Mouse (Mus musculus): ENCODE measurements around the gene Klf1. TPM values are rescaled to one million over a fixed set of nuclear protein-coding genes. Genes with fewer than 3 reads are reported as not detected.

Gene Klf1
- polyA plus RNA-seq, 1 experiment: 0.10 TPM

- no peaks in the 10 kb centered on the region for H3K36me3 ChIP-seq (ENCODE audit: control insufficient read depth, insufficient read depth)
- H3K4me3 ChIP-seq: peak within 1 kb of the TSS; percentile 42
- H3ac ChIP-seq (ENCODE audit: control insufficient read depth, insufficient read length): no peak within 1 kb of the TSS
- H3K79me2 ChIP-seq (ENCODE audit: control insufficient read depth, insufficient read depth): no peaks in the 10 kb centered on the region
- H3K4me2 ChIP-seq (ENCODE audit: low read depth): peak within 1 kb of the TSS; percentile 100
- TF ChIP-seq USF1 (IDR thresholded peaks at IDR 0.05; ENCODE audit: low read depth) (peak; percentile 95), POLR2A (IDR thresholded peaks at IDR 0.05; ENCODE audit: insufficient read length, low read depth) (peak; percentile 57), POLR2AphosphoS2 (IDR thresholded peaks at IDR 0.05; ENCODE audit: insufficient read length, low read depth) (peak; percentile 29), TCF3 (IDR thresholded peaks at IDR 0.05; ENCODE audit: insufficient read length, low read depth) (no peak)
- no peaks in the 10 kb centered on the region for H3K27me3 ChIP-seq (ENCODE audit: control insufficient read depth, insufficient read depth, insufficient read length)
Measured at GRCm38 (mm10) chr8:84908421-84909161, 6.9 kb downstream of the Klf1 start, which contains the start of gene Dnase2a. Gene Dnase2a, plus strand, starts transcription at chr8:84908560.

GRCm38 (mm10) chr8:84909162-84909767 lies 7.5 kb downstream of the Klf1 start:
- no peaks in the 10 kb centered on the region for H3K79me2 ChIP-seq (ENCODE audit: control insufficient read depth, insufficient read depth)
- TF ChIP-seq TCF12 (IDR thresholded peaks at IDR 0.05; ENCODE audit: insufficient read depth, poor library complexity, severe bottlenecking): no peak
- no peak for TF ChIP-seq MYOG (IDR thresholded peaks at IDR 0.05; ENCODE audit: control insufficient read depth in 1 of 3, insufficient read depth in 1 of 3, insufficient read length in 2 of 3, low read depth in 2 of 3)
- TF ChIP-seq POLR2AphosphoS2 (IDR thresholded peaks at IDR 0.05; ENCODE audit: insufficient read length, low read depth): no peak
- TF ChIP-seq CEBPB (IDR thresholded peaks at IDR 0.05; ENCODE audit: insufficient read depth, poor library complexity, severe bottlenecking): no peak
- TF ChIP-seq MAX (IDR thresholded peaks at IDR 0.05; ENCODE audit: low read depth): no peak
- TF ChIP-seq E2F4 (IDR thresholded peaks at IDR 0.05; ENCODE audit: insufficient read depth): no peak
- no peak for TF ChIP-seq MYOD1 (IDR thresholded peaks at IDR 0.05; ENCODE audit: control insufficient read depth in 1 of 3, insufficient read length in 2 of 3, low read depth in 2 of 3)
- TF ChIP-seq USF1 (IDR thresholded peaks at IDR 0.05; ENCODE audit: low read depth): no peak
- TF ChIP-seq TCF3 (IDR thresholded peaks at IDR 0.05; ENCODE audit: insufficient read length, low read depth): no peak
- TF ChIP-seq REST (IDR thresholded peaks at IDR 0.05; ENCODE audit: insufficient read depth, insufficient read length): no peak
- no peak for TF ChIP-seq SRF (IDR thresholded peaks at IDR 0.05; ENCODE audit: control insufficient read depth, insufficient read length, low read depth)
- TF ChIP-seq POLR2A (IDR thresholded peaks at IDR 0.05; ENCODE audit: insufficient read length, low read depth): no peak
- peak overlapping the region; percentile 42 for H3K4me3 ChIP-seq
- no peaks in the 10 kb centered on the region for H3K36me3 ChIP-seq (ENCODE audit: control insufficient read depth, insufficient read depth)
- peak overlapping the region; percentile 83 for H3K4me2 ChIP-seq (ENCODE audit: low read depth)
- H3K27me3 ChIP-seq (ENCODE audit: control insufficient read depth, insufficient read depth, insufficient read length): no peaks in the 10 kb centered on the region
- no peak overlapping the region for H3ac ChIP-seq (ENCODE audit: control insufficient read depth, insufficient read length)

GRCm38 (mm10) chr8:84909949-84910348 lies 8.2 kb downstream of the Klf1 start:
- no peak overlapping the region for H3K4me3 ChIP-seq
- no peaks in the 10 kb centered on the region for H3K36me3 ChIP-seq (ENCODE audit: control insufficient read depth, insufficient read depth)
- H3ac ChIP-seq (ENCODE audit: control insufficient read depth, insufficient read length): no peak overlapping the region
- no peaks in the 10 kb centered on the region for H3K27me3 ChIP-seq (ENCODE audit: control insufficient read depth, insufficient read depth, insufficient read length)
- H3K79me2 ChIP-seq (ENCODE audit: control insufficient read depth, insufficient read depth): no peaks in the 10 kb centered on the region
- TF ChIP-seq SRF (IDR thresholded peaks at IDR 0.05; ENCODE audit: control insufficient read depth, insufficient read length, low read depth) (no peak), E2F4 (IDR thresholded peaks at IDR 0.05; ENCODE audit: insufficient read depth) (no peak), POLR2AphosphoS2 (IDR thresholded peaks at IDR 0.05; ENCODE audit: insufficient read length, low read depth) (no peak), USF1 (IDR thresholded peaks at IDR 0.05; ENCODE audit: low read depth) (no peak), REST (IDR thresholded peaks at IDR 0.05; ENCODE audit: insufficient read depth, insufficient read length) (no peak), TCF3 (IDR thresholded peaks at IDR 0.05; ENCODE audit: insufficient read length, low read depth) (no peak), MYOG (IDR thresholded peaks at IDR 0.05; ENCODE audit: control insufficient read depth in 1 of 3, insufficient read depth in 1 of 3, insufficient read length in 2 of 3, low read depth in 2 of 3) (no peak), MYOD1 (IDR thresholded peaks at IDR 0.05; ENCODE audit: control insufficient read depth in 1 of 3, insufficient read length in 2 of 3, low read depth in 2 of 3) (no peak), POLR2A (IDR thresholded peaks at IDR 0.05; ENCODE audit: insufficient read length, low read depth) (no peak), TCF12 (IDR thresholded peaks at IDR 0.05; ENCODE audit: insufficient read depth, poor library complexity, severe bottlenecking) (no peak), MAX (IDR thresholded peaks at IDR 0.05; ENCODE audit: low read depth) (no peak), CEBPB (IDR thresholded peaks at IDR 0.05; ENCODE audit: insufficient read depth, poor library complexity, severe bottlenecking) (no peak)
- peak overlapping the region; percentile 83 for H3K4me2 ChIP-seq (ENCODE audit: low read depth)

DNA sequence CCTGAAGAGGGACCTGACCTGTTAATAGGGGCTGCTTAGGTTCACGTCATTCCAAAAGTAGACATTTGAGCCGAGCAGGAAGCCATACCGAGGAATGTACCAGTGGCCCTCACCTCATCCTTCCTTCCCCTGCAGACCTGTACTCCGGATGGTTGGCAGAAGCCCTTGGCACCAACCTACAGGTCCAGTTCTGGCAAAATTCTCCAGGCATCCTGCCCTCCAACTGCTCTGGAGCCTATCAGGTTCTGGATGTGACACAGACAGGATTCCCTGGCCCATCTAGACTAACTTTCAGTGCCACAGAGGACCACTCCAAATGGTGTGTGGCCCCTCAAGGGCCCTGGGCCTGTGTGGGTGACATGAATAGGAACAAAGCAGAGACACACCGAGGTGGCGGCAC lies 8.8 kb downstream of the Klf1 start:
- no peak overlapping the region for H3K4me2 ChIP-seq (ENCODE audit: low read depth)
- TF ChIP-seq USF1 (IDR thresholded peaks at IDR 0.05; ENCODE audit: low read depth) (no peak), MYOD1 (IDR thresholded peaks at IDR 0.05; ENCODE audit: control insufficient read depth in 1 of 3, insufficient read length in 2 of 3, low read depth in 2 of 3) (no peak), TCF12 (IDR thresholded peaks at IDR 0.05; ENCODE audit: insufficient read depth, poor library complexity, severe bottlenecking) (no peak), POLR2A (IDR thresholded peaks at IDR 0.05; ENCODE audit: insufficient read length, low read depth) (no peak), MAX (IDR thresholded peaks at IDR 0.05; ENCODE audit: low read depth) (no peak), TCF3 (IDR thresholded peaks at IDR 0.05; ENCODE audit: insufficient read length, low read depth) (no peak), POLR2AphosphoS2 (IDR thresholded peaks at IDR 0.05; ENCODE audit: insufficient read length, low read depth) (no peak), MYOG (IDR thresholded peaks at IDR 0.05; ENCODE audit: control insufficient read depth in 1 of 3, insufficient read depth in 1 of 3, insufficient read length in 2 of 3, low read depth in 2 of 3) (no peak), SRF (IDR thresholded peaks at IDR 0.05; ENCODE audit: control insufficient read depth, insufficient read length, low read depth) (no peak), CEBPB (IDR thresholded peaks at IDR 0.05; ENCODE audit: insufficient read depth, poor library complexity, severe bottlenecking) (no peak), REST (IDR thresholded peaks at IDR 0.05; ENCODE audit: insufficient read depth, insufficient read length) (no peak), E2F4 (IDR thresholded peaks at IDR 0.05; ENCODE audit: insufficient read depth) (no peak)
- H3K4me3 ChIP-seq: no peak overlapping the region
- H3ac ChIP-seq (ENCODE audit: control insufficient read depth, insufficient read length): no peak overlapping the region
- H3K79me2 ChIP-seq (ENCODE audit: control insufficient read depth, insufficient read depth): no peaks in the 10 kb centered on the region
- peaks cover 3% of the 10 kb centered on the region for H3K27me3 ChIP-seq (ENCODE audit: control insufficient read depth, insufficient read depth, insufficient read length)
- H3K36me3 ChIP-seq (ENCODE audit: control insufficient read depth, insufficient read depth): no peaks in the 10 kb centered on the region
